Mouse (Mus musculus) CH12.LX (cell line): Measurements from ENCODE around the gene Mgat5b.

Experiments used
- CTCF ChIP-seq, 2 experiments: IDR thresholded peaks in 1 of 2; conservative IDR thresholded peaks in 1 of 2; 2 replicates each; pipeline ENCODE4 v1.5.1; 2011 to 2012; ENCODE audit warnings: low read depth in 2 of 2, low read length in 2 of 2, improper control_type of control experiment in 1 of 2, inconsistent platforms in 1 of 2, mild to moderate bottlenecking in 1 of 2, moderate library complexity in 1 of 2
- E2F4 ChIP-seq: IDR thresholded peaks from 2 replicates; pipeline ENCODE4 v1.6.1; 2011; ENCODE audit warnings: low read depth, low read length, improper control_type of control experiment; ENCODE audit not compliant: insufficient replicate concordance
- ELF1 ChIP-seq: IDR thresholded peaks from 2 replicates; pipeline ENCODE4 v1.6.1; 2014; ENCODE audit warnings: low read depth, mild to moderate bottlenecking, inconsistent platforms, low read length, improper control_type of control experiment
- MAFK ChIP-seq: IDR thresholded peaks from 2 replicates; pipeline ENCODE4 v1.6.1; 2011; ENCODE audit warnings: low read length, improper control_type of control experiment; ENCODE audit not compliant: insufficient replicate concordance
- MAZ ChIP-seq: IDR thresholded peaks from 2 replicates; pipeline ENCODE4 v1.6.1; 2012; ENCODE audit warnings: low read depth, mild to moderate bottlenecking, inconsistent platforms, low read length, improper control_type of control experiment, moderate library complexity
- MYC ChIP-seq: IDR thresholded peaks from 2 replicates; pipeline ENCODE4 v1.6.1; 2011; ENCODE audit warnings: low read depth, mild to moderate bottlenecking, improper control_type of control experiment, low read length

DNA sequence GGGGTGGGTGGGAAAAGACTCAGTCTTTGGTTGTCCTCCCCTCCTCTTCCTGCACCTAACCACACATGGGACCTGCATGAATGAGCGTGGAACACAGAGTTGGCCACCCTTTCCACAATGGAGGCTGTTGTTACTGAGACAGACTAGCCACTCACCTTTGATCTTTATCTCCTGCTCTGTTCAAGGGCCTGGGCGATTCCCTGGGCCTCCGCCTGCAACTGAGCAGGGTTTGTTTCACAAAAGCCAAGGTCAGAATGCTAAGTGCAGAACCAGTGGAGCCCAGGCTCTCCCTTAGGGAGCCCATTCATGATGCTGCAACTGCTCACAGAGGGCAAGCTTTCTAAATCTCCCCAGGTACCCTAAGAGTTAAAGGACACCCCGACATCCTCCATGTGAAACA is 83.1 kb downstream of the Mgat5b start:
- TF ChIP-seq CTCF (conservative IDR thresholded peaks at IDR 0.05 in 1 of 2, IDR thresholded peaks at IDR 0.05 in 1 of 2; ENCODE audit: low read depth in 2 of 2, low read length in 2 of 2) (no peak), MAFK (no peak), MAZ (no peak), ELF1 (no peak), MYC (no peak), E2F4 (no peak)
